Mouse (Mus musculus) lung, adult 18-20 months (tissue): ENCODE measurements at regions not wholly inside any gene's neighbourhood (a gene's known extent, or its start where the extent isn't known, plus 50 kb on each side); places are given as distances from the start of the nearest gene placed in this dataset.

ENCODE experiments used
- DNase-seq, 2 experiments: peaks; one replicate each; pipeline ENCODE4 v3.0.0; 2022; ENCODE audit warnings: mixed read lengths in 2 of 2

DNA sequence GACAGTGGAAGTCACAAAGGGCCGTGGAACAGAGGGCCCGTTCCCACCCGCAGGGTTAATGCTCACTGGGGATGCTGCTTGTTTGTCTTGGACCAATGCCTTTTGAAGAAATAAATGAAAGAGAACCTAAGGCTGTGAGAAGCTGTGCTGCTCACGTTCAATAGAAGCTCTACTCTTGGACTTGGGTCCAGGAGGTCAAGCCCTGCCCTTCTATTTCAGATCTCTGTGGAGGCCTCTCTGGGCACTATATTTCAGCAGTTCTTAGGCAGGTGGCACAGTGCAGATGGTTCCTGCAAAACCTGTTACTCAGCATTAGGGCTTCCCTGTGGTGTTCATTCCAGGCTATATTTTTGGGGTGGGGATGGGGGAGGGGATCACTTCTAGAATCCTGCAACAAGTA is 1192.0 kb upstream of the A1bg start:
- DNase-seq, result no peak

DNA sequence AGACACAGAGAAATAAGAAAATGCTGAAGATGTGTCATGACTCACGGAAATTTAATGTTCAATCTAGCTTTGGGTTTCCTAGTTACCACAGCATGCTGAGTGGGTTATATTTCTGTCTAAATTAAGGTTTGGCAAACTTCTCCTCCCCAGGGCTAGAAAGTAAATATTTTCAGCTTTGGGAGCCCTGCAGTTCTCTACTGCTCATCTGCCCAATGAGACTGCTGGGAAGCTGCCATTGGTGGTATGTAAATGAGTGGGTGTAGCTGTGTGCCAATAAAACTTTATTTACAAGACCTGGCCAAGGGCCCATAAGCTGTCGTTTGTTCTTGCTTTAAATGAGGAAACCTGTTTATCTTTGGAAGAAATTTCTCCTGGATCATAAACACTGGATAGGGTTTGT is 1189.3 kb upstream of the A1bg start:
- no peak for DNase-seq

DNA sequence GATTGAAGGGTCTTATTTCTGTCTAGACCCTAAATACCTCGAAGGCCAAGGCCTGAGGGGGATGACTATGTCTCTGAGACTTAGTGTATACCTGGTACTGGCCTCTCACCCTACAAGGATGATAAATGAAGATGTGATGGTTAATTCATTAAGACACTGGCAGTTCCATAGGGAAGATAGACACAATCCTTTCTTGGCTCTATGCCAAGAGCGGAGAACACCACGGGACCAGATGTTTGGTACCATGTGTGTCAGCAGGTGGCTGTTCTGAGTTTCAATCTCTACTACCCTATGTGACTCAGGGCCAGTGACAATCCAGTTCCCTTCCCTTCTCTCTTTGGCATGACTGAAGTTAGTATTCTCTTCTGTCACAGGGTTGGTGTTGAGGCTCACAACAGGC is 1185.2 kb upstream of the A1bg start:
- no peak for DNase-seq

GRCm38 (mm10) chr15:62106518-62106975 is 1183.7 kb upstream of the A1bg start:
- peak; percentile 86 to 92 for DNase-seq

- no peak for DNase-seq
Measured at GRCm38 (mm10) chr15:62105483-62105882, 1182.7 kb upstream of the A1bg start.

DNA sequence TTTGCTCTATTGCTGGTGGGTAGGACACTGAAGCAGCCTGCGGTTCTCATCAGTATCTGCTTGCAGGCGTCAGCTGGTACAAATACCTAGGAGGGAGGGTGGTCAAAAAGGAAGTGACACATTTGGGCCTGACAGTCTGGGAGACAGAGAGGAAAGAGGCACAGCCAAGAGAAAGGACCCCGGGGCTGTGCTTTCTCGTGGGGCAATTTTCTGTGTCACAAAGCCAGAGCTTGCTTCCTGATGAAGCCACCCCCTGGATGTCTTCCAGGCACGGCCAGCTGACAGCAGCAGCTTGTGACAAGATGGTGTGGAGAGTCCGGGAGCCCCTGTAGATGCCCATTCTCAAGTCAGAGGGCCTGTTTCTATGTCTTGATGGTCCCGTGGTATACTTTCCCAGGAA is 1181.8 kb upstream of the A1bg start:
- peak; percentile 17 to 26 for DNase-seq

DNA sequence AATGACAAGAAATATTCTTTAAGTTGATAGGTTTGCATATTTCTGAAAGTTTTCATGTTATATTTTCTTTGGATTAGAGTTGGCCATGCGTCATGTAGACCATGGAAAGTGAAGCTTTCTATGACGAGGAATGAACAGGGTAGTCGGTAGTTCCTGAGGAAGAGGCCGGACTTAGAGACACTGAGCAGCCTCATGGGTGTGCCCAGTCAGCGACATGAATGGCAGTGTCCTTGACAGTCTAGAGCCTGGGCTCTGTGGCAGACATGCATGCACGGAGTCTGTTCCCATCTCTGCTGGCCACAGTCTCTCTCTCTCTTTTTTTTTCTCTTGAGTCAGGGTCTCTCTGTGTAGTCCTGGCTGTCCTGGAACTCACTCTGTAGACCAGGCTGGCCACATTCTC is 1176.9 kb upstream of the A1bg start:
- no peak for DNase-seq

- peak; percentile 28 to 33 for DNase-seq
Measured at GRCm38 (mm10) chr15:62098791-62099660, 1176.2 kb upstream of the A1bg start.

GRCm38 (mm10) chr15:62096778-62097177 is 1174.0 kb upstream of the A1bg start:
- peak in 1 of 2 experiments; percentile 40 for DNase-seq

DNA sequence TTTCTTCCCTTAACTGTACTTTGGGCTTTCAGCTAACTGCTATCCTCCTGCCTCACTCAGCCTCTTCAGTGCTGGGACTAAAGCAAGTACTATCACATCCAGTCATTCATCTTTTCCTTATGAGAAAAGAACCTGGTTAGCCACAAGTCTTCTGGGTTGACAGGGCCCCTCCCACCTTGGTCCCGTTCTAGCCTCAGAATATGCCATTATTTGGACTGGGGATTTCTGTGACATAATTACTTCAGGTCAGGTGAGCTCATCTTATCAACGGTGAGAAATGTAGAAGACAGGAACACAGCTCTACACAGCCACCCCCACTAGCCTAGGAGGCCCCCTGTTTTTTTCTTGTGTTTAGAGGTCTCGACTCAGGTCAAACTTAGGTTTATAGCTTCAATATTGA is 1172.4 kb upstream of the A1bg start:
- no peak for DNase-seq

GRCm38 (mm10) chr15:62093672-62094071 is 1170.9 kb upstream of the A1bg start:
- DNase-seq, result no peak

GRCm38 (mm10) chr15:62092671-62093185 is 1169.9 kb upstream of the A1bg start:
- DNase-seq, result no peak

DNA sequence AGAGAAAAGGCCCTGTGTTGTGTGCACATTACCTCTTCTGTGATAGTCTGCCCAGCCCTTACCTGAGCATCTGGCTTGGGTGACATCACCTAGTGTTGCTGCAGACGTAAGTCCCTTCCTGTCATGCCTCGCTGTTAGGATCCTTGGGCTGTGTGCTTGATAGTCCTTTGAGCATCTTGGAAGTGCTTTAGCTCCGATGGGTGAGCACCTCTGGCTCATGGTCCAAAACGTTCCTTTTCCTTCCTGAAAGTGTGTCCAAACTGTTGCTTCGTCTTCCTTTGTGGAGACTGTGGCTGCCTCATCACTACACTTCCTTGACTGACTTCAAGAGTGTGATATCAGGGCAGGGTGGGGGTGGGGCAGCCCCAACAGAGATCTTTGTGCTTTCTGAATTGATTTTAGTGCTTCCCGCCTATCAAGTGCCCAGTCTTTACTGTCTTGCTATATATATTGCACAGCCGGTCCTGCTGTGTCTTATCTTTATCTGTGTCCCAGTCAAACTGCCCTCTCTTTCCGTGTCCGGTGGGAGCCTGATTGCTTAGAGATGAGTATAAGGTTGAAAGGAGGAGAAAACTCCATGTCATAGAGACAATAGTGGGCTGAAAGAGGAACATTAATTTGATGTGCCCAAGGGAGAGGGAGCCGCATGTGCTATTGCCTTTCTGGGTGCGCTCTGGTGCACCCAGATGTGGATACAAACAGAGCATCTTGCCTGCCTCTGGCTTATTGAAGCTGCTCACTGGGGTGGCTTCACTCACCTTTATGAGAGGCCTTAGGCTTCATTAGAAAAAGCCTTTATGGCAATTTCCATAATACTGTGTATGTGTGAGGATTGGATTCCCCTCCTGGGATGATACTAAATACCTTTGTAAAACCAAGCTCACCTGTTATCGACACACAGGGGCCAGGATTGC is 1169.2 kb upstream of the A1bg start:
- DNase-seq, result no peak

- no peak for DNase-seq
Measured at GRCm38 (mm10) chr15:62091144-62091543, 1168.3 kb upstream of the A1bg start.

- no peak for DNase-seq
Measured at GRCm38 (mm10) chr15:62088341-62088740, 1165.5 kb upstream of the A1bg start.

DNA sequence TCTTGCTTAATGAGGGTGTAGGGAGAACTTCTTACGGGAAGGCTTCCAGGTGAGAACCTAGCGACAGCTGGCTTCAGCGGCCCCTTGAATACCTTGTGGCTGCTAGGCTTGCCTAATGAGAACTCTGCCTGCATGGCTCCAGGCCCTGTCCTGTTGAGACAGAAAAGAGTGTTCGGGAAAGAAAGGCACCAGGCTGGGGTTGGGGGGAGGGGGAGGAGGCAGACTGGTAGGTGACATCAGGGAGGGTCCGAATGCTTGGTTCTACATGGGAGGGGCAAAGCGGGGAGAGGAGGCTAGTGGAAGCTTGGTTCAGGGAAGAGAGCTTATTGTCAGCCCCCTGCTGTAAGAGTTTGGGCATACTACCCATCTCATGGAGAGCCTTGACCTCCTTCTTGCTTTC is 1164.9 kb upstream of the A1bg start:
- no peak for DNase-seq

GRCm38 (mm10) chr15:62086037-62086436 is 1163.2 kb upstream of the A1bg start:
- no peak for DNase-seq

DNA sequence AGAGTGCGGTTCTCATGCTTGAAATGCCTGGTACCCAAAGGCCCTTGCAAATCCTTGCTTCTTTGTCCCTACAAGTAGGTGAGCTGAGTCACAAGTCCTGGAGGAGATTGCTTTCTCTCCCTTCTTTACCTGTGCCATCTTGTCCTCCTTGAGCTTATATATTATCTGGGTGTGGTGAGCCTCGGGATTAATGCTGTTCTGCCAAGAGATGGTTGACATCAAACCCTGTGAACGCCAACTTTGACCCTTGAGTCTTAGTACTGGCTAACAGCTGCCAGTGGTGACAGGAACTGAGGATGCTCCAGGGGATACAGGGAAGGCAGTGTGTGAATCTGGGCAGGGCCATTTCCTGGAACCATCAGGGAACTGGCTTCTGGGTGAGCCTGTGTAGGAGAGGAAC is 1160.5 kb upstream of the A1bg start:
- no peak for DNase-seq

DNA sequence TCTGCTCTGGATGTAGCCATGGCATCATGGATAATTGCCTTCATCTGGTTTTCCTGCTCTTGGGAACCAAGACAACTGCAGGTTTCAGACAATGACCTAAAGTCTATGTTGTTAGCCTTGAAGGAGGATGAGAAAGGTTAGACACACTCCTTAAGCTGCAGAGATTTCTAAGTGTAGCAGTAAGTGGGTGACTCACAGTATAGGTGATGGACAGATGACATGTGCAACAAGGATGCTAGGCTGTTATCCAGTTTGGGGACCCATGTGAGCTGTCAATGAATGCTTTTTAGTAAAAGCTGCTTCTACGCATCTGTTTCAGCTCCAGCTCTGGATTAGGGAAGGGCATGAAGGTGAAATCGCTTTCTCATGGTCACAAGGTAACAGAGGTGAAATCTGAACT is 1159.7 kb upstream of the A1bg start:
- DNase-seq, result no peak

DNA sequence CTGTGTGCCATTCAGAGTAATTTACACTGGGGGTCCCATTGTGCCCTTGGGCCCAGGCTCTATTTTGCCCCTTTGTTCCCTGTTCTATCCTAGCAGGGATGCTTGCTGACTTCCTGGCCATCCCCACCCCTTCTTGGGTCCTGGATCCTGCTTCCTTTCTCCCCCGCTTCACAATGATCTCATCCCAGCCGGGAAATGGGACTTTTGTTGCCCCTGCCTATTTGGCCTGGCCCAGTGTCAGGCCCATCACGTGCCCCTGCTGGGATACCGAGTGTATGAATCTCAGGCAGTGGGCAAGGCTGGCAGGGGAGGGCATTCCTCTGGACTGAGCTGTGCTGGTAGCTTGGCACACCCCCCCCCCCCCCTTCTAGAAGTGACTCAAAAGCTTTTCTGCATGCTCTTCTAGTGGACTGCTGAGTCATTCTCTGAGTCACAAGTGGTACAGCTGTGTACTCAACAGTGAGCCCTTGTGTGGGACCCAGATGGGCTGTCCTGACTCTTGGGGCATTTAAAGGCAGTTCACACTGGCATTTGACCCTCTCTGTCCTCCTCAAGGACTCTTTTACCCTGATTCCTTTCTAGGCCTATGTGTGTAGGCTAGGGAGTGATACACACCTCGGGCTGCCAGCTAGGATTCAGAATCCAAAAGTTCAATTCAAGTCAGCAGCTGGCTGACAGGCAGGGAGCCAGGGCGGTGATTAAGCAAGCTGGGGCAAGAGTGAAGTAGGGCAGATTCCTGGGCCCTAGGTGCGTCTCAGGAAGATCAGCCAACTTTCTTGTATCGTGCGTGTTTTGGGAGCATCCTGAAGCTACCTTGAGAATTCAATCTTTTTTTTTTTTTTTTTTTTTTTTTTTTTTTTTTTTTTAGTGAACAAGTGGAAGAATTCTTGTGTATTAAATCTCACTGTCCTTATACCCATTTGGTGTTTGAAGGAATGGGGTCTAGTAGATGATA is 1156.6 kb upstream of the A1bg start:
- peak; percentile 84 for DNase-seq

DNA sequence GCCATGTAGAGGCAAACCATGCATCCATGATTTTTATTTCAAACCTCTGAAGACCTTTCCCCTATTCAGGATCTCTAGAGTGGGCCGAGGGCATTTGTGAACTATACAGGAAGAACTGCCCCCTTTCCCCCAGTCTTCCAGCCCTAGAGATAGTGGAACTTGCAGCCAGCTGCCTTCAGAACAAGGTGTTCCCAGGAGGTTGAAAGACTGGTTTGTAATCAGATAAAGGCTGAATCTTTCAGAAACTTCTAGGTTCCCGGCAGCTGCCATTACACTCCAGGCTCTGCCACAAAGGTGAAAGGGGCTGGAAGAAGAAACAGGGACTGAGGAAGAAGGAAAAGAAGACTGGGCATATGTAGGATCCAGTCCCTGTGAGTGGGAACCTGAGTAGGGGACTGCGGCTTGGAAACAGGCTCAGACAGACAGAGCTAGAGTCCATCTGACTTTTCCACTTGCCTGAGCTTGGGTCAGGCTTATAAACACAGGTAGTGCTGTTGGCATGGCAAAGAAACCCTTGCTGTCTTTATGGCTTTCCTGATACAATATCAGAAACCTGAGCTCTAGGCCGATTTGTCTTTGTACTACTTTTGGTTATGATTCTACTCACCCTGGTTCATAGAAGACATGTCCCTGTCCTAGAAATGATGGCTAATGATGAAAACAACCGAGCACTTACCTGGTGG is 1153.9 kb upstream of the A1bg start:
- DNase-seq, result no peak

GRCm38 (mm10) chr15:62074735-62075134 is 1151.9 kb upstream of the A1bg start:
- no peak for DNase-seq
